Comparison of ENCODE assay signal across 8 mouse cellular contexts in genomic region chr2:158028354-158028863, GRCm38 (mm10). TPM values are rescaled to one million over a fixed set of nuclear protein-coding genes. Genes with fewer than 3 reads are reported as not detected.
A peak's percentile ranks its signal among the peaks of the same experiment; 100 is the strongest.
DNase-seq lines count a peak whose midpoint lies in the region; ATAC-seq and TF ChIP-seq lines count a peak whose summit lies in the region.

Gene Tti1 (minus strand): TSS chr2:158028433.
Gene Rprd1b (plus strand): TSS chr2:158028497.

- DNase-seq in brain, embryonic 14.5 days (ENCODE audit: low read depth): peak; percentile 98
- DNase-seq in kidney, postnatal 0 days (ENCODE audit: low spot score): peak; percentile 99
- peak; percentile 95 for DNase-seq in liver, embryonic 11.5 days (ENCODE audit: low spot score)
- DNase-seq in naive thymus-derived CD4-positive, alpha-beta T cell, adult 2 months (ENCODE audit: low read depth): peak; percentile 94

- H3K27me3 ChIP-seq in C2C12 (ENCODE audit: control insufficient read depth, insufficient read depth, insufficient read length): no peaks in the 10 kb centered on the region
- H3K27me3 ChIP-seq in erythroblast, embryonic 14.5 days (ENCODE audit: control insufficient read depth): no peaks in the 10 kb centered on the region
- H3K27me3 ChIP-seq in heart, embryonic 12.5 days (replicated peaks): no peaks in the 10 kb centered on the region
- H3K27me3 ChIP-seq in kidney, postnatal 0 days (ENCODE audit: insufficient read depth, low read length): no peaks in the 10 kb centered on the region
- no peaks in the 10 kb centered on the region for H3K27me3 ChIP-seq in liver, embryonic 11.5 days (replicated peaks; ENCODE audit: control insufficient read depth, insufficient read depth, low read length)
- no peaks in the 10 kb centered on the region for H3K27me3 ChIP-seq in stomach, embryonic 14.5 days (ENCODE audit: control insufficient read depth, insufficient read depth, low read length)

- TF ChIP-seq CTCF in C2C12 (IDR thresholded peaks at IDR 0.05; ENCODE audit: control insufficient read depth, insufficient read depth, insufficient read length): no peak
- no peak for TF ChIP-seq CTCF in brain, embryonic 14.5 days (IDR thresholded peaks at IDR 0.05; ENCODE audit: borderline replicate concordance, extremely low read depth, insufficient read depth, insufficient read length)
- TF ChIP-seq CTCF in kidney, postnatal 0 days (IDR thresholded peaks at IDR 0.05; ENCODE audit: low read depth): peak; percentile 3; the same call in 1 of the 2 replicates

- peaks cover 63% of the 10 kb centered on the region for H3K4me1 ChIP-seq in erythroblast, embryonic 14.5 days (ENCODE audit: control insufficient read depth)
- H3K4me1 ChIP-seq in heart, embryonic 12.5 days (replicated peaks): peaks cover 37% of the 10 kb centered on the region
- H3K4me1 ChIP-seq in kidney, postnatal 0 days (replicated peaks; ENCODE audit: insufficient read depth, low read length): peaks cover 21% of the 10 kb centered on the region
- peaks cover 33% of the 10 kb centered on the region for H3K4me1 ChIP-seq in liver, embryonic 11.5 days (replicated peaks; ENCODE audit: control insufficient read depth, insufficient read depth, low read length)
- H3K4me1 ChIP-seq in stomach, embryonic 14.5 days (ENCODE audit: control insufficient read depth, insufficient read depth, low read length): peaks cover 20% of the 10 kb centered on the region

- peaks cover 11% of the 10 kb centered on the region for H3K36me3 ChIP-seq in C2C12 (ENCODE audit: control insufficient read depth, insufficient read depth)
- peaks cover 45% of the 10 kb centered on the region for H3K36me3 ChIP-seq in erythroblast, embryonic 14.5 days (ENCODE audit: control insufficient read depth)
- peaks cover 3% of the 10 kb centered on the region; the same call in 1 of the 2 replicates for H3K36me3 ChIP-seq in heart, embryonic 12.5 days
- H3K36me3 ChIP-seq in kidney, postnatal 0 days (ENCODE audit: insufficient read depth, low read length): no peaks in the 10 kb centered on the region
- no peaks in the 10 kb centered on the region; the same call in 1 of the 2 replicates for H3K36me3 ChIP-seq in liver, embryonic 11.5 days (ENCODE audit: control insufficient read depth, insufficient read depth, low read length)
- 0 out of 2 replicates have a peak, but pooled peaks cover 6% of the 10 kb centered on the region for H3K36me3 ChIP-seq in stomach, embryonic 14.5 days (ENCODE audit: control insufficient read depth, insufficient read depth, low read length)

- H3K79me2 ChIP-seq in C2C12 (ENCODE audit: control insufficient read depth, insufficient read depth): peaks cover 95% of the 10 kb centered on the region

- H3K9ac ChIP-seq in heart, embryonic 12.5 days: peak within 1 kb of the TSS; percentile 98
- H3K9ac ChIP-seq in kidney, postnatal 0 days (ENCODE audit: low read depth, low read length): peak within 1 kb of the TSS; percentile 92
- peak within 1 kb of the TSS; percentile 97 for H3K9ac ChIP-seq in liver, embryonic 11.5 days (ENCODE audit: low read depth, low read length)
- H3K9ac ChIP-seq in stomach, embryonic 14.5 days (replicated peaks; ENCODE audit: low read depth, low read length): peak within 1 kb of the TSS; percentile 91

- H3K79me3 ChIP-seq in C2C12 (ENCODE audit: low read depth): peaks cover 65% of the 10 kb centered on the region

- TF ChIP-seq POLR2A in brain, embryonic 14.5 days (IDR thresholded peaks at IDR 0.05; ENCODE audit: borderline replicate concordance, extremely low read depth, insufficient read depth, insufficient read length, poor library complexity, severe bottlenecking): peak; percentile 36; the same call in 1 of the 2 replicates

- peak within 1 kb of the TSS; percentile 95 for H3K4me3 ChIP-seq in C2C12 (ENCODE audit: insufficient read depth, poor library complexity, severe bottlenecking)
- H3K4me3 ChIP-seq in erythroblast, embryonic 14.5 days (replicated peaks): peak within 1 kb of the TSS; percentile 73
- H3K4me3 ChIP-seq in heart, embryonic 12.5 days: peak within 1 kb of the TSS; percentile 88
- H3K4me3 ChIP-seq in kidney, postnatal 0 days (replicated peaks; ENCODE audit: low read depth, low read length): peak within 1 kb of the TSS; percentile 97
- H3K4me3 ChIP-seq in liver, embryonic 11.5 days (ENCODE audit: low read depth, low read length): peak within 1 kb of the TSS; percentile 98
- peak within 1 kb of the TSS; percentile 98 for H3K4me3 ChIP-seq in stomach, embryonic 14.5 days (ENCODE audit: low read depth, low read length)

- peak within 1 kb of the TSS; percentile 95 for H3K27ac ChIP-seq in heart, embryonic 12.5 days (ENCODE audit: poor library complexity, severe bottlenecking)
- peak within 1 kb of the TSS; percentile 94 for H3K27ac ChIP-seq in kidney, postnatal 0 days
- H3K27ac ChIP-seq in liver, embryonic 11.5 days (ENCODE audit: low read depth, low read length): peak within 1 kb of the TSS; percentile 93
- H3K27ac ChIP-seq in stomach, embryonic 14.5 days (ENCODE audit: low read length): peak within 1 kb of the TSS; percentile 94

- peak; percentile 93 for ATAC-seq in heart, embryonic 12.5 days (ENCODE audit: insufficient number of reproducible peaks, low FRiP score)
- ATAC-seq in kidney, postnatal 0 days (replicated peaks; ENCODE audit: low FRiP score, low read depth): peak; percentile 95
- ATAC-seq in liver, embryonic 11.5 days (replicated peaks; ENCODE audit: low FRiP score): peak; percentile 89
- ATAC-seq in stomach, embryonic 14.5 days (ENCODE audit: insufficient number of reproducible peaks, insufficient read depth, low FRiP score, low read depth): peak; percentile 97

- peak within 1 kb of the TSS; percentile 74 for H3ac ChIP-seq in C2C12 (ENCODE audit: control insufficient read depth, insufficient read length, low read depth)

- H3K4me2 ChIP-seq in heart, embryonic 12.5 days: peak within 1 kb of the TSS; percentile 85
- peak within 1 kb of the TSS; percentile 65 for H3K4me2 ChIP-seq in kidney, postnatal 0 days (ENCODE audit: low read length)
- H3K4me2 ChIP-seq in liver, embryonic 11.5 days: peak within 1 kb of the TSS; percentile 81
- H3K4me2 ChIP-seq in stomach, embryonic 14.5 days (replicated peaks; ENCODE audit: low read depth, low read length): peak within 1 kb of the TSS; percentile 88

- under 1% methylated on average over 52 of the region's 52 CpGs for WGBS in heart, embryonic 12.5 days
- WGBS in kidney, postnatal 0 days: under 1% methylated on average over 52 of the region's 52 CpGs
- WGBS in liver, embryonic 11.5 days: under 1% methylated on average over 52 of the region's 52 CpGs
- under 1% methylated on average over 52 of the region's 52 CpGs for WGBS in stomach, embryonic 14.5 days

- no peaks in the 10 kb centered on the region for H3K9me3 ChIP-seq in erythroblast, embryonic 14.5 days (ENCODE audit: control insufficient read depth, low read length)
- H3K9me3 ChIP-seq in heart, embryonic 12.5 days (replicated peaks): no peaks in the 10 kb centered on the region
- no peaks in the 10 kb centered on the region for H3K9me3 ChIP-seq in kidney, postnatal 0 days (replicated peaks; ENCODE audit: low read length)
- H3K9me3 ChIP-seq in liver, embryonic 11.5 days (ENCODE audit: control insufficient read depth, low read length): no peaks in the 10 kb centered on the region
- no peaks in the 10 kb centered on the region for H3K9me3 ChIP-seq in stomach, embryonic 14.5 days (ENCODE audit: control insufficient read depth, low read depth, low read length)

TF ChIP-seq in C2C12, 6 proteins besides CTCF, POLR2A, EP300 and RAD21:
- TF ChIP-seq USF1 (IDR thresholded peaks at IDR 0.05; ENCODE audit: low read depth) (no peak), MAX (IDR thresholded peaks at IDR 0.05) (peak; percentile 62), MYOG (IDR thresholded peaks at IDR 0.05; ENCODE audit: control insufficient read depth, extremely low read depth, insufficient read length) (no peak)

RNA-seq across cellular contexts. Expression of gene Tti1, which starts in this region (rescaled TPM):
- 12.5 TPM for polyA plus RNA-seq in C2C12 (2012; fragmentation: generic; extraction: Trizol)
- polyA plus RNA-seq in brain, embryonic 14.5 days (2012; rRNA removed): 21.4 and 22.3 TPM in 2 replicates
- 0.45 and 1.1 TPM in 2 replicates for polyA plus RNA-seq in erythroblast, embryonic 14.5 days (2012)
- polyA plus RNA-seq in heart, embryonic 12.5 days (2016; fragmentation: Nextera tagmentation; extraction: Ambion mirVana): 28.1 and 30.3 TPM in 2 replicates
- polyA plus RNA-seq in kidney, postnatal 0 days (2015; fragmentation: Nextera tagmentation; extraction: Ambion mirVana): 13.6 and 15.2 TPM in 2 replicates
- 30.2 and 34.3 TPM in 2 replicates for polyA plus RNA-seq in liver, embryonic 11.5 days (2014; fragmentation: Nextera tagmentation; extraction: Ambion mirVana)
- polyA plus RNA-seq in stomach, embryonic 14.5 days (2014; fragmentation: Nextera tagmentation; extraction: Ambion mirVana): 21.1 and 21.8 TPM in 2 replicates

RNA-seq across cellular contexts. Expression of gene Rprd1b, which starts in this region (rescaled TPM):
- polyA plus RNA-seq in C2C12 (2012; fragmentation: generic; extraction: Trizol): 11.4 TPM
- polyA plus RNA-seq in brain, embryonic 14.5 days (2012; rRNA removed): 25.8 and 27.9 TPM in 2 replicates
- 2.3 and 3.4 TPM in 2 replicates for polyA plus RNA-seq in erythroblast, embryonic 14.5 days (2012)
- polyA plus RNA-seq in heart, embryonic 12.5 days (2016; fragmentation: Nextera tagmentation; extraction: Ambion mirVana): 32.4 and 36.8 TPM in 2 replicates
- polyA plus RNA-seq in kidney, postnatal 0 days (2015; fragmentation: Nextera tagmentation; extraction: Ambion mirVana): 29.6 and 34.9 TPM in 2 replicates
- polyA plus RNA-seq in liver, embryonic 11.5 days (2014; fragmentation: Nextera tagmentation; extraction: Ambion mirVana): 48.2 and 52.5 TPM in 2 replicates
- 54.5 and 57.0 TPM in 2 replicates for polyA plus RNA-seq in stomach, embryonic 14.5 days (2014; fragmentation: Nextera tagmentation; extraction: Ambion mirVana)

Comparison
In these comparisons a context has a peak if more than half of its experiments do, and no peak if none do; other contexts are left out.
1. Peak in every context shown above with its lines: DNase-seq, ATAC-seq, H3K4me3 ChIP-seq and H3K27ac ChIP-seq.